Mouse (Mus musculus): Measurements from ENCODE around the gene Lekr1. TPM values are rescaled to one million over a fixed set of nuclear protein-coding genes. Genes with fewer than 3 reads are reported as not detected.

Gene Lekr1
- polyA plus RNA-seq, 1 experiment from 2014 or later, result 9.2 TPM

DNA sequence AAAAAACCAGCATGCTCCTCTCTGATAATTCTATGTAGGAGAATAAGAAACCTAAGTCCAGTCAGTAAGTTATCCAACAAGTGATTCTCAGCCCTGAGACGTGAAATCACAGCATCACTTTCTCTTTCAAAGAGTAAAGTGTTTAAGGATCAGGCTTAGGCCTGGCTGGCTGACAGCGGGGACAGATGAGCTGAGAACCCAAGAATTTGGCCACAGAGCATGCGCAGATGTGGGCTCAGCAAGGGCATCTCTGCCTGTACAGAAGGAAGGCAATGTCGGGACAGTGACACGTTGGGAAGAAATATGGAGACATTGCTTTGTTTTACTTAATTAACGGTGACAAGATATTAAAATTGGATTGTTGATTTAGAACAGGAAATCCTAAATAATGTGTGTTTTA, 160.7 kb downstream of the Lekr1 start:
- ATAC-seq (ENCODE audit: insufficient number of reproducible peaks, insufficient read depth, low FRiP score, low read depth), result no peak
- 0 out of 2 replicates have a peak, but pooled peaks cover 3% of the 10 kb centered on the region for H3K9me3 ChIP-seq (ENCODE audit: control insufficient read depth, low read length)
- no peak overlapping the region for H3K27ac ChIP-seq (replicated peaks in 1 of 2; ENCODE audit: control insufficient read depth in 1 of 2, insufficient read depth in 1 of 2, low read depth in 2 of 2, low read length in 2 of 2)
- H3K4me2 ChIP-seq (ENCODE audit: low read length), result no peak overlapping the region
- H3K27me3 ChIP-seq (ENCODE audit: control insufficient read depth, insufficient read depth, low read length), result no peaks in the 10 kb centered on the region
- H3K36me3 ChIP-seq (ENCODE audit: control insufficient read depth, insufficient read depth, low read length), result no peaks in the 10 kb centered on the region
- H3K4me1 ChIP-seq (ENCODE audit: control insufficient read depth in 2 of 2, insufficient read depth in 2 of 2, low read length in 2 of 2), result peaks cover 21 to 46% of the 10 kb centered on the region in 2 experiments
- WGBS, result 79% methylated on average over 6 of the region's 6 CpGs
- no peak overlapping the region for H3K4me3 ChIP-seq (ENCODE audit: control insufficient read depth in 1 of 2, insufficient read depth in 1 of 2, low read depth in 1 of 2, low read length in 2 of 2)
- H3K9ac ChIP-seq (ENCODE audit: low read length), result no peak overlapping the region

DNA sequence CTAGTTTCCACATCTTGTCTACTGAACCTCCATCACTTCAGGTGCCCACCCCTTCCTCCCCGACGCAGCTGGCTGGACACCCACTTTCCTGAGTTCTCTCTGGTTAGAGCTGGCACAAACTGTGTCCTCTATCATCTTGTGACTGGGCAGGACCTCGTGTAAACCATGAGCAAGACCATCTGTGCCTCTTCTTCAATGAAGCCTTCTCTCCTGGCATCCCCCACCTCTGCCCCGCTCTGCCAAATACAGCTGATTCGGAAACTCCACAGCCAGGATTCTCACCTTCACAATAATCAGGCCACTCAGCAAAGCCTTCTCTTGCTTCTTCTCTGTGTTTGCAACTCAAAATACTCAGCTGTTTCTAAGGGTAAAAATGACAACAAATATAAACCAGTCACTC, 161.4 kb downstream of the Lekr1 start:
- Histone ChIP-seq H3K27me3 (ENCODE audit: control insufficient read depth, insufficient read depth, low read length) (no peaks in the 10 kb centered on the region), H3K9me3 (ENCODE audit: control insufficient read depth, low read length) (0 out of 2 replicates have a peak, but pooled peaks cover 3% of the 10 kb centered on the region), H3K36me3 (ENCODE audit: control insufficient read depth, insufficient read depth, low read length) (no peaks in the 10 kb centered on the region), H3K4me2 (ENCODE audit: low read length) (no peak overlapping the region), H3K4me1 (ENCODE audit: control insufficient read depth in 2 of 2, insufficient read depth in 2 of 2, low read length in 2 of 2) (peaks cover 23 to 52% of the 10 kb centered on the region in 2 experiments), H3K9ac (ENCODE audit: low read length) (no peak overlapping the region), H3K27ac (replicated peaks in 1 of 2; ENCODE audit: control insufficient read depth in 1 of 2, insufficient read depth in 1 of 2, low read depth in 2 of 2, low read length in 2 of 2) (no peak overlapping the region), H3K4me3 (ENCODE audit: control insufficient read depth in 1 of 2, insufficient read depth in 1 of 2, low read depth in 1 of 2, low read length in 2 of 2) (no peak overlapping the region)
- 83% methylated on average over 5 of the region's 5 CpGs for WGBS
- no peak for ATAC-seq (ENCODE audit: insufficient number of reproducible peaks, insufficient read depth, low FRiP score, low read depth)

DNA sequence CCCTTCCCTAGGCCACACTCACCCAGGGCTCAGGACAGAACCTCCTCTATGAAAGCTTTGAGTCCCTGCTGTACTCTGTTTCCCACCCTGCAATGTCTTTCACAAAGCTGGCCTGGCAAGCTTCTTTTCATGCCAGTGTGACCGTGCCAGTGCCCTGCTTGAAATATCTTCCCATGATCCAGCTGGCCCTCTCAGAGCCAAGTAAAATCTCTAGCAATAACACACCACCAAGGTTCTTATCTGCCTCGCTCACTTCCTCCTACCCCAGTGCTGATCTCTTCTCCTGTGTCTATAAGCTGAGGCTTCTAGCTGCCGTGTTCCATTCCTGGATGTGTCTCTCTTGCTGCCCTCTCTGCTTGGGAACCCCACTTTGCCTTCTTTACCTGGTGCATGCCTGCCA, 162.0 kb downstream of the Lekr1 start:
- WGBS, result 22% methylated on average over 3 of the region's 3 CpGs
- Histone ChIP-seq H3K4me1 (ENCODE audit: control insufficient read depth in 2 of 2, insufficient read depth in 2 of 2, low read length in 2 of 2) (peaks cover 26 to 58% of the 10 kb centered on the region in 2 experiments), H3K4me3 (ENCODE audit: control insufficient read depth in 1 of 2, insufficient read depth in 1 of 2, low read depth in 1 of 2, low read length in 2 of 2) (no peak overlapping the region), H3K27me3 (ENCODE audit: control insufficient read depth, insufficient read depth, low read length) (no peaks in the 10 kb centered on the region), H3K27ac (replicated peaks in 1 of 2; ENCODE audit: control insufficient read depth in 1 of 2, insufficient read depth in 1 of 2, low read depth in 2 of 2, low read length in 2 of 2) (peak overlapping the region; percentile 29 to 45; a peak in 2 of 4 replicates), H3K36me3 (ENCODE audit: control insufficient read depth, insufficient read depth, low read length) (no peaks in the 10 kb centered on the region), H3K9me3 (ENCODE audit: control insufficient read depth, low read length) (0 out of 2 replicates have a peak, but pooled peaks cover 3% of the 10 kb centered on the region), H3K4me2 (ENCODE audit: low read length) (no peak overlapping the region), H3K9ac (ENCODE audit: low read length) (no peak overlapping the region)
- no peak for ATAC-seq (ENCODE audit: insufficient number of reproducible peaks, insufficient read depth, low FRiP score, low read depth)

GRCm38 (mm10) chr3:65829230-65829629, 163.2 kb downstream of the Lekr1 start:
- ATAC-seq (ENCODE audit: insufficient number of reproducible peaks, insufficient read depth, low FRiP score, low read depth), result peak; percentile 64
- Histone ChIP-seq H3K36me3 (ENCODE audit: control insufficient read depth, insufficient read depth, low read length) (no peaks in the 10 kb centered on the region), H3K9me3 (ENCODE audit: control insufficient read depth, low read length) (no peaks in the 10 kb centered on the region), H3K27ac (replicated peaks in 1 of 2; ENCODE audit: control insufficient read depth in 1 of 2, insufficient read depth in 1 of 2, low read depth in 2 of 2, low read length in 2 of 2) (peak overlapping the region; percentile 50 to 62; a peak in 3 of 4 replicates), H3K27me3 (ENCODE audit: control insufficient read depth, insufficient read depth, low read length) (no peaks in the 10 kb centered on the region), H3K4me1 (ENCODE audit: control insufficient read depth in 2 of 2, insufficient read depth in 2 of 2, low read length in 2 of 2) (peaks cover 28 to 67% of the 10 kb centered on the region in 2 experiments), H3K4me2 (ENCODE audit: low read length) (peak overlapping the region; percentile 47), H3K4me3 (ENCODE audit: control insufficient read depth in 1 of 2, insufficient read depth in 1 of 2, low read depth in 1 of 2, low read length in 2 of 2) (no peak overlapping the region), H3K9ac (ENCODE audit: low read length) (no peak overlapping the region)
- WGBS, result 2% methylated on average over 7 of the region's 7 CpGs

DNA sequence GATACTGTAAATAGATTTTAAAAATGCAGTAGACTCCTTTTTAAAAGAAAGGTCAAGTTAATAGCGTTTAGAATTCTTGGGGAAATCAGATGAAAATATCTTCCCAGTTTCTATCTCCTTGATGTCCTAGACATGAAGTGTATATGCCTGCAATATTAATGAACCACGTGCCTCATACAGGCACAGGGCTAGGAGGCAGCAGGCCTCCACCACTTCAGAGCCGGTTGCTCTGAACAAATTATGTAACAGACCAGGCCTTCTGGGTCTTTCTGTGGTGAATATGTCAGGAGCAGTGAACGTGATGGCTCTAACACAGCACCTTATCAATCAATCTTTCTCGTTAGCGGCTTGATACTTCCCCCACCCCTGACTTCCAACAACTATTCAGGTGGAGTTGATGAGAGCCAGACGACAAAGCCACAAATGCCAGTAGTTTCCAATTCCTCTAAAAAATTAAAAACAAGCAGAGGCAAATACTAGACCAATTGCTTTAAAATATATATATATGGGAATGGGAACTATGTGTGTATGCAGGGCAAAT, 164.0 kb downstream of the Lekr1 start:
- peaks cover 28 to 67% of the 10 kb centered on the region in 2 experiments for H3K4me1 ChIP-seq (ENCODE audit: control insufficient read depth in 2 of 2, insufficient read depth in 2 of 2, low read length in 2 of 2)
- H3K4me2 ChIP-seq (ENCODE audit: low read length), result no peak overlapping the region

DNA sequence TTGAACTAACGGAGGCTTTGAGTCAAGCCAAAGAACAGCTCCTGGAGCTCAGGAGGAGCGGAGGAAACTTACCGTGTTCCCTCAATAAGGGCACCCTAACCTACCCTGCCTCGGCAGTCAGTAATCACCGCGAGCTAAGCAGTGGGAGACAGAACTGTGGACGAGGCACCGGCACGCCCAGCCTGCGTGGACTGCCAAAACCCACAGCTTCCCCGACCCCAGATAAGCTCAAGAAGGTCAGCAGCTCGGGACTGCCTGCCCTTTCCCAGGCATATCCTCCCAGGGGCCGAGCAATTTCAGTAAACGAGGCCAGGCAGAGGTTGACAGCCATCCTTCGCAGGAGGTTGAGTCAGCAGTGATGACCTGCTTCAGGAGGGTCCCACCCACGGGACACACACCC, 164.8 kb downstream of the Lekr1 start:
- 7% methylated on average over 16 of the region's 16 CpGs for WGBS
- Histone ChIP-seq H3K9ac (ENCODE audit: low read length) (peak overlapping the region; percentile 26; the same call in 1 of the 2 replicates), H3K27me3 (ENCODE audit: control insufficient read depth, insufficient read depth, low read length) (no peaks in the 10 kb centered on the region), H3K4me1 (ENCODE audit: control insufficient read depth in 2 of 2, insufficient read depth in 2 of 2, low read length in 2 of 2) (peaks cover 28 to 64% of the 10 kb centered on the region in 2 experiments), H3K27ac (replicated peaks in 1 of 2; ENCODE audit: control insufficient read depth in 1 of 2, insufficient read depth in 1 of 2, low read depth in 2 of 2, low read length in 2 of 2) (no peak overlapping the region; a peak in 1 of 4 replicates), H3K4me3 (ENCODE audit: control insufficient read depth in 1 of 2, insufficient read depth in 1 of 2, low read depth in 1 of 2, low read length in 2 of 2) (no peak overlapping the region), H3K36me3 (ENCODE audit: control insufficient read depth, insufficient read depth, low read length) (no peaks in the 10 kb centered on the region), H3K9me3 (ENCODE audit: control insufficient read depth, low read length) (no peaks in the 10 kb centered on the region), H3K4me2 (ENCODE audit: low read length) (peak overlapping the region; percentile 48)
- ATAC-seq (ENCODE audit: insufficient number of reproducible peaks, insufficient read depth, low FRiP score, low read depth), result peak; percentile 62

More for the DNA sequence above, 164.0 kb downstream of the Lekr1 start:
- 49% methylated on average over 7 of the region's 7 CpGs for WGBS
- H3K27ac ChIP-seq (replicated peaks in 1 of 2; ENCODE audit: control insufficient read depth in 1 of 2, insufficient read depth in 1 of 2, low read depth in 2 of 2, low read length in 2 of 2), result no peak overlapping the region
- H3K9ac ChIP-seq (ENCODE audit: low read length), result no peak overlapping the region
- no peak for ATAC-seq (ENCODE audit: insufficient number of reproducible peaks, insufficient read depth, low FRiP score, low read depth)
- no peaks in the 10 kb centered on the region for H3K9me3 ChIP-seq (ENCODE audit: control insufficient read depth, low read length)
- H3K27me3 ChIP-seq (ENCODE audit: control insufficient read depth, insufficient read depth, low read length), result no peaks in the 10 kb centered on the region
- H3K4me3 ChIP-seq (ENCODE audit: control insufficient read depth in 1 of 2, insufficient read depth in 1 of 2, low read depth in 1 of 2, low read length in 2 of 2), result no peak overlapping the region
- no peaks in the 10 kb centered on the region for H3K36me3 ChIP-seq (ENCODE audit: control insufficient read depth, insufficient read depth, low read length)

DNA sequence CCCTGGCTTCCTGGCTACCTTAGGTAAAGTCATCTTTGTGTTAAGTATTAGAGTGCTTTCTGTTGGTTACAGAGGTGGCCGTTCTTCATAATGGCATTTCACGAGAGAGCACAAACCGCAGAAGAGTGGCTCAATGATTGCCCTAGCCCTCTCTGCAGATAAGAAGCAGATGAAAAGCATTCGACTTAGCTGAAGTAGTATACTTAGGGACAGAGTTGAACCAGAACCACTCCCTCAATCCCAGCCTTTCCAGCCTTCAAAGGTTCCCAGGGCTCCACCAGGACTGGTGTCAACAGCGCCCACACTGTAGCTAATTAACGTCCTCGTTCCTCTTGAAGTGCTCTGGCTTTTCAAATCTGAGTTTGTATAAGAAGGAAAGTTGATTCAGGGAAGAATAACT, 166.4 kb downstream of the Lekr1 start:
- Histone ChIP-seq H3K27ac (replicated peaks in 1 of 2; ENCODE audit: control insufficient read depth in 1 of 2, insufficient read depth in 1 of 2, low read depth in 2 of 2, low read length in 2 of 2) (no peak overlapping the region), H3K36me3 (ENCODE audit: control insufficient read depth, insufficient read depth, low read length) (no peaks in the 10 kb centered on the region), H3K4me3 (ENCODE audit: control insufficient read depth in 1 of 2, insufficient read depth in 1 of 2, low read depth in 1 of 2, low read length in 2 of 2) (no peak overlapping the region), H3K4me1 (ENCODE audit: control insufficient read depth in 2 of 2, insufficient read depth in 2 of 2, low read length in 2 of 2) (peaks cover 26 to 62% of the 10 kb centered on the region in 2 experiments), H3K9ac (ENCODE audit: low read length) (no peak overlapping the region), H3K4me2 (ENCODE audit: low read length) (no peak overlapping the region), H3K27me3 (ENCODE audit: control insufficient read depth, insufficient read depth, low read length) (no peaks in the 10 kb centered on the region), H3K9me3 (ENCODE audit: control insufficient read depth, low read length) (no peaks in the 10 kb centered on the region)
- ATAC-seq (ENCODE audit: insufficient number of reproducible peaks, insufficient read depth, low FRiP score, low read depth), result no peak
- WGBS, result 22% methylated on average over 7 of the region's 7 CpGs

DNA sequence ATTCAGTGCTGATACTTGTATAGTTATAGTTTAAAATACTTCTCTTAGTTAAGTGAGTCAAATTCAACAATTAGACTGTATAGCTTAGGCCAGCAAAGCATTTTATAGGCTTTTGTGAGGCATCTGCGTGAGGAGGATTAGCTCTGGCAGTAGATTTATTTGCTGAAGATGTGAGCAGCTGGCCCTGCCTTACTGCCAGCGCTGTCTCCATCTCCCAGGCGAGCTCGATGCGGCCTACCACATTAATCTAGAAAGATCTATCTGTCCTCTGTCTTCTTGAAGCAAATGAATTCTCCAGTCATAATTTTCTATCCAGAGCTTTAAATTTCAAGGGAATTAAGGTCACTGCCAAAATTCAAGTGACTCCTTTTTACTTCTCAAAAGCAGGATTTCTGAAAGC, 170.4 kb downstream of the Lekr1 start:
- H3K36me3 ChIP-seq (ENCODE audit: control insufficient read depth, insufficient read depth, low read length), result no peaks in the 10 kb centered on the region
- H3K4me2 ChIP-seq (ENCODE audit: low read length), result no peak overlapping the region
- no peaks in the 10 kb centered on the region for H3K27me3 ChIP-seq (ENCODE audit: control insufficient read depth, insufficient read depth, low read length)
- no peak for ATAC-seq (ENCODE audit: insufficient number of reproducible peaks, insufficient read depth, low FRiP score, low read depth)
- no peak overlapping the region for H3K27ac ChIP-seq (replicated peaks in 1 of 2; ENCODE audit: control insufficient read depth in 1 of 2, insufficient read depth in 1 of 2, low read depth in 2 of 2, low read length in 2 of 2)
- no peaks in the 10 kb centered on the region for H3K9me3 ChIP-seq (ENCODE audit: control insufficient read depth, low read length)
- H3K4me3 ChIP-seq (ENCODE audit: control insufficient read depth in 1 of 2, insufficient read depth in 1 of 2, low read depth in 1 of 2, low read length in 2 of 2), result no peak overlapping the region
- H3K9ac ChIP-seq (ENCODE audit: low read length), result no peak overlapping the region
- H3K4me1 ChIP-seq (ENCODE audit: control insufficient read depth in 2 of 2, insufficient read depth in 2 of 2, low read length in 2 of 2), result peaks cover 7 to 30% of the 10 kb centered on the region in 2 experiments
- WGBS, result 89% methylated on average over 5 of the region's 5 CpGs

Data from heart, embryonic 14.5 days (tissue).